Mouse (Mus musculus) embryonic stem cell, embryonic (primary cell): ENCODE data around the gene Rhot2.

Experiments used
- CTCF ChIA-PET, 4 experiments: fragments of 300-600 bp in 2 of 4; fragments of 350-600 bp in 2 of 4; sonication (Branson Sonifier 250); formaldehyde crosslinking; loops; one replicate each; lab custom pipeline; 2022; ENCODE audit warnings: inconsistent platforms in 2 of 4; lab: Charles Lee
- POLR2A ChIA-PET, 4 experiments: fragments of 300-600 bp in 2 of 4; fragments of 350-600 bp in 2 of 4; sonication (Branson Sonifier 250); formaldehyde crosslinking; loops; one replicate each; lab custom pipeline; 2022; ENCODE audit warnings: antibody characterized with exemption in 4 of 4, inconsistent platforms in 1 of 4; lab: Charles Lee

The Rhot2 gene

GRCm38 (mm10) chr17:25810890-25811289 is 33.8 kb downstream of the Rhot2 start:
- ChIA-PET CTCF (no interaction called here), POLR2A (no interaction called here)

GRCm38 (mm10) chr17:25809606-25810340 is 34.9 kb downstream of the Rhot2 start:
- POLR2A ChIA-PET: interaction anchor here in 3 of 4 experiments (0.5 to 2.8 kb wide), 17 partner anchors 8 to 565 kb away, joined by 3 to 16 read pairs (median 4); partner anchors contain the start of genes Metrn (in 3 of the 3), Haghl (in 1 of the 3), Jmjd8 (in 1 of the 3) and Stub1 (in 1 of the 3)
- CTCF ChIA-PET: interaction anchor here in 3 of 4 experiments (0.7 to 1.5 kb wide), 6 partner anchors 13 to 239 kb away, joined by 3 to 5 read pairs (median 3); partner anchors contain the start of genes Metrn (in 1 of the 3), Narfl (in 1 of the 3) and Sox8 (in 1 of the 3)

DNA sequence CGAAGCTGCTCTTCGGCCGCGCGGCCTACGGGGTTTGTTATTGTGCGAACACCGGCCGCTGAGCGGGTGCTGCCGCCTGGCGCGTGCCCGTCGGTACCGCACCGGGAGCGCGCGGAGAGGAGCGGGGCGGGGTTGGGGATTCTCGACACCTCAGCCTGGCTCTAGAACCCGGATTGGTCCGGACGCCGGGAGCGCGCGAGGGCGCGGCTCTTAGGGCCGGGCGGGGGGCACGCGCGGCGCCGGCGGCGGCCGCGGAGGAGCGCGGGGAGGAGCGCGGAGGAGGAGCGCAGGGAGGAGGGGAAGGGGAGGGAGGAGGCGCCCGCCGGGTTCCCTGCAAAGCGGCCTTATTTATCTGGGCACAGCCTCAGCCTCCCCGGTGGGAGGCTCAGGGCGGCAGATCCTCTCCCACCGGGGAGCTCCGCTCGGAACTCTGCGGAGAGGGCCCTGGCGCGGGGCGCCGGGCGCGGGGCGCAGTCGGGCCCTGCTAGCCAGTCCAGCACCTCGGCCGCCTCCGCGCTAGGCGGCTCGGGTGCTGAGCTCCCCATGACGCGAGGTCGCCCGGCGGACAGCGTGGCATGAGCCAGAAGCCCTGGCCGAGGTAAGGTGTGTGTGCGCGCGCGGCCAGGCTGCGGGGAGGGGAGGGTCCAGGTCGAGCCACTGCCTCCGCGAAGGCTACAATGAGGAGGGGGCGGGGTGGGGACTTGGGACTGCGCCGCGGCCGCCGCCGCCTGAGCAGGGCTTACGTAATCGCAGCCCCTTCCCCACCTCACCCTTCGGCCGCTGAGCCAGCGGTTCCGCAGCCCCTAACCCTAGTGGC is 35.7 kb downstream of the Rhot2 start, which contains the start of gene Fbxl16:
Gene Fbxl16, plus strand, starts transcription at position 297 of the 817 bp plus-strand sequence.
- POLR2A ChIA-PET: interaction anchor here in 3 of 4 experiments (0.5 to 2.8 kb wide), 21 partner anchors 9 to 564 kb away, joined by 3 to 12 read pairs (median 3); partner anchors contain the start of genes Metrn (in 3 of the 3), Stub1 (in 2 of the 3), Chtf18 (in 1 of the 3) and Haghl (in 1 of the 3)
- CTCF ChIA-PET: interaction anchor here in 3 of 4 experiments (0.7 to 1.9 kb wide), 8 partner anchors 12 to 241 kb away, joined by 3 to 11 read pairs (median 3); partner anchors contain the start of genes Metrn (in 3 of the 3), Narfl (in 1 of the 3) and Sox8 (in 1 of the 3)

GRCm38 (mm10) chr17:25808028-25808427 is 36.6 kb downstream of the Rhot2 start:
- POLR2A ChIA-PET: interaction anchor here in 3 of 4 experiments (0.9 to 2.8 kb wide), 12 partner anchors 10 to 302 kb away, joined by 3 to 12 read pairs (median 6); partner anchors contain the start of genes Stub1 (in 2 of the 3), Chtf18 (in 1 of the 3), Haghl (in 1 of the 3) and Metrn (in 1 of the 3)
- CTCF ChIA-PET: interaction anchor here in 3 of 4 experiments (0.5 to 1.9 kb wide), 8 partner anchors 11 to 1599 kb away, joined by 3 to 11 read pairs (median 3); partner anchors contain the start of genes Gng13 (in 1 of the 3), Metrn (in 1 of the 3), Narfl (in 1 of the 3) and Ntn3 (in 1 of the 3)

DNA sequence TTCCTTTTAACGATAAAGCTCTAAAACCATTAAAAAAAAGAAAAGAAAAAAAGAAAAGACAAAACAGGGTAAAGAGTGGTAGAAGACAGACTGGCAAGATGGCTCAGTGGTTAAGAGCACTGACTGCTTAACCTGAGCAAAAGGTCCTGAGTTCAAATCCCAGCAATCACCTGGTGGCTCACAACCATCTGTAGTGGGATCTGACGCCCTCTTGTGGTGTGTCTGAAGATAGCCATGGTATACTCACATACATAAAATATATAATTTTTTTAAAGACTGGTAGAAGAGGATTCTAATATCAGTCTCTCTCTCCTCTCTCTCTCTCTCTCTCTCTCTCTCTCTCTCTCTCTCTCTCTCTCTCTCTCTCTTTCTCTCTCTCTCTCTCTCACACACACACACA is 37.2 kb downstream of the Rhot2 start:
- ChIA-PET CTCF (interaction anchor here in 3 of 4 experiments (0.5 to 1.9 kb wide), 5 partner anchors 63 to 1627 kb away, joined by 3 to 11 read pairs (median 5); partner anchors contain the start of genes Gng13 (in 1 of the 3) and Ntn3 (in 1 of the 3)), POLR2A (interaction anchor here in 3 of 4 experiments (0.6 to 2.8 kb wide), 10 partner anchors 9 to 952 kb away, joined by 3 to 12 read pairs (median 6); partner anchors contain the start of genes Chtf18 (in 1 of the 3), Haghl (in 1 of the 3), Metrn (in 1 of the 3) and Rpusd1 (in 1 of the 3))

GRCm38 (mm10) chr17:25806507-25806906 is 38.1 kb downstream of the Rhot2 start:
- ChIA-PET CTCF (no interaction called here), POLR2A (interaction anchor here in 2 of 4 experiments (0.6 to 1.8 kb wide), 7 partner anchors 8 to 650 kb away, joined by 3 to 8 read pairs (median 5); partner anchors contain the start of genes Metrn (in 2 of the 2) and Stub1 (in 1 of the 2))

- ChIA-PET CTCF (interaction anchor here in 3 of 4 experiments (0.6 to 1.6 kb wide), 10 partner anchors 15 to 655 kb away, joined by 3 to 10 read pairs (median 3); no protein-coding TSS in a partner anchor), POLR2A (interaction anchor here (0.5 to 2.7 kb wide), 9 partner anchors 18 to 1080 kb away, joined by 3 to 10 read pairs (median 4); partner anchors contain the start of genes Rpusd1 (in 3 of the 4), Chtf18 (in 2 of the 4), Gm20683 (in 1 of the 4) and Haghl (in 1 of the 4))
Measured at GRCm38 (mm10) chr17:25802825-25803517, 41.7 kb downstream of the Rhot2 start.

- ChIA-PET CTCF (interaction anchor here (0.6 to 2.1 kb wide), 85 partner anchors 9 to 527 kb away, joined by 3 to 49 read pairs (median 4); partner anchors contain the start of genes Chtf18 (in 4 of the 4), Rpusd1 (in 4 of the 4), Narfl (in 3 of the 4) and Sox8 (in 3 of the 4)), POLR2A (interaction anchor here (0.6 to 1.9 kb wide), 28 partner anchors 9 to 594 kb away, joined by 3 to 8 read pairs (median 4); partner anchors contain the start of genes Jmjd8 (in 2 of the 4), Gng13 (in 1 of the 4), Haghl (in 1 of the 4) and Narfl (in 1 of the 4))
Measured at GRCm38 (mm10) chr17:25801029-25801428, 43.6 kb downstream of the Rhot2 start.

- POLR2A ChIA-PET: interaction anchor here in 3 of 4 experiments (0.6 to 4.7 kb wide), 42 partner anchors 9 to 947 kb away, joined by 3 to 36 read pairs (median 5); partner anchors contain the start of genes Fbxl16 (in 3 of the 3), Haghl (in 3 of the 3), Stub1 (in 3 of the 3) and Chtf18 (in 2 of the 3)
- CTCF ChIA-PET: interaction anchor here (0.6 to 2.9 kb wide), 14 partner anchors 12 to 322 kb away, joined by 3 to 12 read pairs (median 4); partner anchors contain the start of genes Fbxl16 (in 2 of the 4), Narfl (in 2 of the 4), Chtf18 (in 1 of the 4) and Haghl (in 1 of the 4)
Measured at GRCm38 (mm10) chr17:25796951-25797369, 47.7 kb downstream of the Rhot2 start, which contains the start of gene Metrn. Gene Metrn, minus strand, starts transcription at chr17:25797136.

GRCm38 (mm10) chr17:25796211-25796771 is 48.4 kb downstream of the Rhot2 start:
- ChIA-PET CTCF (interaction anchor here in 3 of 4 experiments (0.7 to 2.9 kb wide), 10 partner anchors 11 to 322 kb away, joined by 3 to 12 read pairs (median 4); partner anchors contain the start of genes Fbxl16 (in 2 of the 3), Narfl (in 2 of the 3) and Haghl (in 1 of the 3)), POLR2A (interaction anchor here in 3 of 4 experiments (0.6 to 4.7 kb wide), 36 partner anchors 9 to 272 kb away, joined by 3 to 36 read pairs (median 5); partner anchors contain the start of genes Fbxl16 (in 3 of the 3), Haghl (in 3 of the 3), Chtf18 (in 2 of the 3) and Rpusd1 (in 2 of the 3))

DNA sequence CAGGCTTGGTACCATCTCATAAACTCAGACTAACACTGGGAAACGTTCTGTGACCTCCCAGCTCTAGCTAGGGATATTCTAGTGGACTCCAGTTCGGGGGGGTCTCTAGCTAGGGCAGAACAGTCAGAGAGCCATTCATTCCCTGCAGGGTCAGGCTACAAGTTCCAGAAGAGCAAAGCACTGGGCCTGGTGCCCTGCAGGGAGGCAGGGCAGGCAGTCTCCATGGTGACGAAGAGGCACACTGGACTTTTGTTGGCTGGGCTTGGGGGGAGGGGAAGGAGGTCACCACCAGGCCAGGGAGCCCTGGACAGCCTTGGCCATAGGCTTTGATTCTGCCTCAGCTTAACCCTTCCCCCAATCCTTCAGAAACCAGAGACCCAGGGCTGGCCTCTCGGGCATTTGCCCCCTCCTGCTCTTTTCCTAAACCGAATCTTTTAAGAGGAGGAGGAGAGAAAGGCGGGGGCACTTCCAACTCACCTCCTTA is 49.0 kb downstream of the Rhot2 start, which contains the start of gene AC134908.4:
Gene AC134908.4, minus strand, starts transcription at position 51 of the 484 bp plus-strand sequence.
- ChIA-PET POLR2A (interaction anchor here in 3 of 4 experiments (0.6 to 4.7 kb wide), 17 partner anchors 10 to 78 kb away, joined by 3 to 36 read pairs (median 5); partner anchors contain the start of genes Chtf18 (in 2 of the 3), Haghl (in 2 of the 3), Rpusd1 (in 2 of the 3) and Stub1 (in 2 of the 3)), CTCF (interaction anchor here in 3 of 4 experiments (0.6 to 1.3 kb wide), 4 partner anchors 9 to 246 kb away, joined by 3 to 5 read pairs (median 4); partner anchors contain the start of gene Haghl (in 1 of the 3))

DNA sequence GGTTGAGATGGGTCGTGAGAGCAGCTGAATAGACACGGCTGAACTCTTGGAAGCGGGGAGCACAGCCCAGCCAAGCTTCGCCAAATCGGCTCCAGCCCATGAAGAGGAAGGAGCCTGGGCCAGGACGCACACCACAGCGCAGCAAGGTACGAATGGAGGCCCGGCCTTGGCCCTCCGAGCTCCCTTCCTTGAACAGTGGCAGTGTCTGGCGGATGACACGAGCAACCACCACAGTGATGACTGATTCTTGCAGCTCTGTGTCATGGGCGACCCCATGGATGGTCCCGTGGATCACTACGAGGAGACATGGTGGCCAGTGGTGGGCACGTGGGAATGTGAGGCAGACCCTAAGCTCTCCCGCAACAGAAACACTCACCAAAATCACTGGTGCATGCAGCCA is 49.7 kb downstream of the Rhot2 start:
- ChIA-PET POLR2A (interaction anchor here in 3 of 4 experiments (0.9 to 4.7 kb wide), 16 partner anchors 10 to 81 kb away, joined by 3 to 36 read pairs (median 5); partner anchors contain the start of genes Stub1 (in 3 of the 3), Chtf18 (in 2 of the 3), Rpusd1 (in 2 of the 3) and Gng13 (in 1 of the 3)), CTCF (interaction anchor here in 3 of 4 experiments (0.6 to 1.3 kb wide), 7 partner anchors 9 to 71 kb away, joined by 3 to 9 read pairs (median 4); partner anchors contain the start of genes Haghl (in 2 of the 3) and Fbxl16 (in 1 of the 3))

DNA sequence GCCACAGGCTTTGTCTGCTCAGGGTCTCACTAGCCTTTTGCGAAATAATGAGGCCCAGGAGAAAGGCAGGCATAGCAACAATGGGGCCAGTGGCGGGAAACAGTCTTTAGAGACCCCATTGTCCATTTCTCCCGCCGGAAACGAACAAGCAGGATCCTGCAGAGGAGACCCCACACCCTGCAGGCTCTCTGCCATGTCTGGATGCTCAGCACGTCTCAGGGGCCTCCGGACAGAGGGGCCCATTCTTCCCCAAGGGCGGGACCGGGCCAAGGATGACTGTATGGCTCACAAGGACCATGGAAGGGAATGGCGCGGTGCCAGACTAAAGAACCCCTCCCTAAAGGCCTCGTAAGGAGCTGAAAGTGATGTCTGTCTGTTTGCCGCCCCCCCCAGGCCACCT is 50.5 kb downstream of the Rhot2 start:
- ChIA-PET POLR2A (interaction anchor here in 3 of 4 experiments (0.9 to 4.7 kb wide), 12 partner anchors 19 to 81 kb away, joined by 3 to 36 read pairs (median 6); partner anchors contain the start of genes Stub1 (in 3 of the 3), Chtf18 (in 2 of the 3), Rpusd1 (in 2 of the 3) and Gng13 (in 1 of the 3)), CTCF (interaction anchor here in 3 of 4 experiments (0.8 to 1.3 kb wide), 4 partner anchors 9 to 70 kb away, joined by 3 to 5 read pairs (median 4); partner anchors contain the start of genes Haghl (in 2 of the 3) and Fbxl16 (in 1 of the 3))

- ChIA-PET CTCF (interaction anchor here in 3 of 4 experiments (0.6 to 2.6 kb wide), 8 partner anchors 7 to 220 kb away, joined by 3 to 12 read pairs (median 4); partner anchors contain the start of gene Narfl (in 2 of the 3)), POLR2A (interaction anchor here (0.6 to 3.1 kb wide), 22 partner anchors 8 to 225 kb away, joined by 3 to 16 read pairs (median 4); partner anchors contain the start of genes Chtf18 (in 2 of the 4), Rpusd1 (in 2 of the 4), Stub1 (in 2 of the 4) and Nhlrc4 (in 1 of the 4))
Measured at GRCm38 (mm10) chr17:25792615-25793014, 52.0 kb downstream of the Rhot2 start, which contains the start of gene Fam173a. Gene Fam173a, minus strand, starts transcription at chr17:25792901.
